Mouse (Mus musculus) liver, embryonic 14.5 days (tissue): ENCODE results near the gene Ilf2. TPM values are rescaled to one million over a fixed set of nuclear protein-coding genes. Genes with fewer than 3 reads are reported as not detected.

ENCODE experiments used
- ATAC-seq: fragments of 200-750 bp; cut with Nextera tagmentation; 2 replicates; pipeline ENCODE4 v1.8.0; 2017; ENCODE audit warnings: moderate number of reproducible peaks, mild to moderate bottlenecking, moderate library complexity; ENCODE audit not compliant: insufficient read depth
- DNase-seq, 3 experiments: peaks; one replicate each; pipeline ENCODE4 v3.0.0-alpha.2; 2012 to 2013; ENCODE audit warnings: low read depth in 3 of 3, low spot score in 3 of 3
- H3K27ac ChIP-seq: fragments of 300-500 bp; sonication (generic); 2 replicates; pipeline ENCODE4 v1.5.1; 2014; ENCODE audit warnings: moderate library complexity, mild to moderate bottlenecking, control low read depth, inconsistent platforms
- H3K27me3 ChIP-seq: fragments of 300-500 bp; sonication (generic); 2 replicates; pipeline ENCODE4 v1.6.1; 2014; ENCODE audit warnings: mild to moderate bottlenecking, low read length, moderate library complexity; ENCODE audit not compliant: control insufficient read depth, insufficient read depth
- H3K36me3 ChIP-seq: fragments of 300-500 bp; sonication (generic); replicated peaks from 2 replicates; pipeline ENCODE4 v1.6.1; 2014; ENCODE audit warnings: low read depth; ENCODE audit not compliant: control insufficient read depth, insufficient read depth
- H3K4me1 ChIP-seq, 2 experiments: fragments of 200-500 bp in 1 of 2; fragments of 300-500 bp in 1 of 2; sonication (generic) in 1 of 2; replicated peaks; 2 replicates each; pipeline ENCODE4 v1.6.1; 2012 to 2014; ENCODE audit warnings: antibody characterized with exemption in 1 of 2, inconsistent platforms in 1 of 2, low read length in 1 of 2; ENCODE audit not compliant: control insufficient read depth in 2 of 2, insufficient read depth in 2 of 2
- H3K4me2 ChIP-seq: fragments of 300-500 bp; sonication (generic); 2 replicates; pipeline ENCODE4 v1.6.1; 2014; ENCODE audit warnings: low read depth, mild to moderate bottlenecking, control low read depth, moderate library complexity
- H3K4me3 ChIP-seq, 2 experiments: fragments of 200-500 bp in 1 of 2; fragments of 300-500 bp in 1 of 2; sonication (generic) in 1 of 2; 2 replicates each; pipeline ENCODE4 v1.5.1; 2012 to 2014; ENCODE audit warnings: low read depth in 2 of 2, low read length in 2 of 2, mild to moderate bottlenecking in 2 of 2, control low read depth in 1 of 2, inconsistent platforms in 1 of 2, moderate library complexity in 1 of 2; ENCODE audit not compliant: insufficient read depth in 1 of 2
- H3K9ac ChIP-seq: fragments of 300-500 bp; sonication (generic); replicated peaks from 2 replicates; pipeline ENCODE4 v1.6.1; 2014; ENCODE audit warnings: mild to moderate bottlenecking, control low read depth, moderate library complexity
- H3K9me3 ChIP-seq: fragments of 300-500 bp; sonication (generic); 2 replicates; pipeline ENCODE4 v1.6.1; 2016; ENCODE audit warnings: low read length, mixed read lengths; ENCODE audit not compliant: control insufficient read depth
- CTCF ChIP-seq: IDR thresholded peaks from 2 replicates; pipeline ENCODE4 v1.5.1; 2016; ENCODE audit warnings: antibody characterized with exemption, low read depth, control low read depth
- EP300 ChIP-seq: IDR thresholded peaks from 2 replicates; pipeline ENCODE4 v1.6.1; 2016; ENCODE audit warnings: antibody characterized with exemption, low read depth
- WGBS: fragments of 180-500 bp; shearing (Covaris S2); extraction: QIAGEN DNeasy Blood & Tissue Kit; methylation state at CpG from one replicate; pipeline ENCODE4 v1.1.7; 2014; ENCODE audit not compliant: insufficient replicate concordance; 5-methylcytosine and 5-hydroxymethylcytosine counted together
- polyA plus RNA-seq, 2 experiments: library from polyadenylated mRNA; depleted of rRNA in 1 of 2; stranded (reverse) in 1 of 2; unstranded in 1 of 2; fragments of >200 nt; fragmentation: Nextera tagmentation in 1 of 2; extraction: Ambion mirVana in 1 of 2; gene quantifications; 2 replicates each; pipeline versions ENCODE4 v1.2.1 to v1.2.3; 2012 to 2014

Ilf2 gene
- polyA plus RNA-seq, 2 experiments: 34.5 to 46.5 TPM

DNA sequence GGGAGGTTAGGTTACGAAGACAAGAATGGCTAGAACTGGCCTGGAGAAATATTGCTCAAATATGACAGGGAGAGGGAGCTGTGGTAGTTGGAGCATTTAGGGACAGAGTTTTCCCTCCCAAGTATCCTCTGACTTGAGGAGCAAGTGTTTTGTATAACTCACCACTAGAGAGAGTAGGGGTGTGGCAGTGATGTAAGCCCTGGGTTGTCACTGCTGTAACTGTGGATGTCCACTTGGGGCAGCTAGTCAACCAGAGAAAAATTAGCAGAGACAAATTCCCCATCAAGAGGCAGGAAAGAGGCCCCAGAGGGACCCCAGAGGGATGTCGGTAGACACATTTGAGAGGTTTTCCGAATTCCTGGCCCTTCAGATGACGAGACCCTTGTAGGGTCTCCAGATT lies 49.5 kb downstream of the Ilf2 start:
- TF ChIP-seq CTCF: peak; percentile 72
- TF ChIP-seq EP300: no peak
- H3K4me3 ChIP-seq: no peak overlapping the region
- H3K36me3 ChIP-seq: no peaks in the 10 kb centered on the region
- WGBS: 43% methylated on average over 4 of the region's 4 CpGs
- H3K27ac ChIP-seq: no peak overlapping the region
- DNase-seq (peak in 2 of 3 experiments; percentile 37 to 39), ATAC-seq (no peak)
- H3K4me2 ChIP-seq: no peak overlapping the region
- no peaks in the 10 kb centered on the region for H3K4me1 ChIP-seq
- no peak overlapping the region for H3K9ac ChIP-seq
- no peaks in the 10 kb centered on the region for H3K9me3 ChIP-seq
- no peaks in the 10 kb centered on the region for H3K27me3 ChIP-seq

GRCm38 (mm10) chr3:90526076-90526475 lies 50.1 kb downstream of the Ilf2 start:
- no peaks in the 10 kb centered on the region for H3K9me3 ChIP-seq
- no peak overlapping the region for H3K4me3 ChIP-seq
- DNase-seq (no peak), ATAC-seq (no peak)
- WGBS: 57% methylated on average over 2 of the region's 2 CpGs
- no peak overlapping the region for H3K27ac ChIP-seq
- TF ChIP-seq EP300: no peak
- TF ChIP-seq CTCF: no peak
- no peaks in the 10 kb centered on the region for H3K27me3 ChIP-seq
- no peaks in the 10 kb centered on the region for H3K36me3 ChIP-seq
- H3K4me2 ChIP-seq: no peak overlapping the region
- H3K9ac ChIP-seq: no peak overlapping the region
- H3K4me1 ChIP-seq: no peaks in the 10 kb centered on the region

GRCm38 (mm10) chr3:90526580-90526979 lies 50.7 kb downstream of the Ilf2 start, which contains the start of gene S100a14:
S100a14 (plus strand) TSS chr3:90526856.
- H3K4me1 ChIP-seq: no peaks in the 10 kb centered on the region
- no peaks in the 10 kb centered on the region for H3K36me3 ChIP-seq
- no peaks in the 10 kb centered on the region for H3K27me3 ChIP-seq
- ATAC-seq: no peak
- TF ChIP-seq CTCF (no peak), EP300 (no peak)
- H3K27ac ChIP-seq: no peak within 1 kb of the TSS
- DNase-seq: no peak
- H3K9ac ChIP-seq: no peak within 1 kb of the TSS
- H3K4me3 ChIP-seq: no peak within 1 kb of the TSS
- no peaks in the 10 kb centered on the region for H3K9me3 ChIP-seq
- 40% methylated on average over 5 of the region's 5 CpGs for WGBS
- H3K4me2 ChIP-seq: no peak within 1 kb of the TSS

DNA sequence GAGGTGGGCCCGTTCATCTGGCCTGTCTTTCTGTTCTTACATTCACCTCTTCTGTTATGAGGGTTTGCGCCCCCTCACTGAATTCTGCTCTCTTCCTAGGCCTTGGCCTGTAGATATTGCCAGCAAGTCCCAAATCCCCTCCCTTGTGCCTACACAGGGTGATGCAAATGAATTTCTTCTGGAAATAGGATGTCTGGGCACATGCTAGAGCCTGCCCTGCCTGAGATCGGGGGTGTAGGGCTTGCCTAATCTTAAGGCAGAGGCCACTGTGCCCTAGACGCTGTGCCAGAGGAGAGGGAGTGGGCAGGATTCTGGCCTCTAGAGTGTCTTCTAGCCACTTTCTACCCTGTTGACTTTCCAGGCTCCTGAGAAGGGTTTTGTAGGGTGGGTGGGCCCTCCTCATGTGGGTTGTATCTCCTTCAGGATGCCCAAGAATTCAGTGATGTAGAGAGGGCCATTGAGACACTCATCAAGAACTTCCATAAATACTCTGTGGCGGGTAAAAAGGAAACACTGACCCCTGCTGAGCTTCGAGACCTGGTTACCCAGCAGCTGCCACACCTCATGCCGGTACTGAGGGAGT lies 51.5 kb downstream of the Ilf2 start:
- H3K36me3 ChIP-seq: no peaks in the 10 kb centered on the region
- H3K4me1 ChIP-seq: no peaks in the 10 kb centered on the region
- no peak overlapping the region for H3K9ac ChIP-seq
- no peaks in the 10 kb centered on the region for H3K9me3 ChIP-seq
- no peak overlapping the region for H3K4me3 ChIP-seq
- H3K27ac ChIP-seq: no peak overlapping the region
- WGBS: 56% methylated on average over 7 of the region's 7 CpGs
- TF ChIP-seq CTCF (no peak), EP300 (no peak)
- DNase-seq: no peak
- H3K4me2 ChIP-seq: no peak overlapping the region
- ATAC-seq: no peak
- H3K27me3 ChIP-seq: no peaks in the 10 kb centered on the region

GRCm38 (mm10) chr3:90531713-90532112 lies 55.8 kb downstream of the Ilf2 start:
- Histone ChIP-seq H3K27ac (no peak overlapping the region), H3K4me2 (no peak overlapping the region), H3K36me3 (no peaks in the 10 kb centered on the region), H3K4me3 (no peak overlapping the region), H3K9ac (no peak overlapping the region), H3K4me1 (no peaks in the 10 kb centered on the region), H3K27me3 (no peaks in the 10 kb centered on the region), H3K9me3 (no peaks in the 10 kb centered on the region)
- TF ChIP-seq CTCF (no peak), EP300 (no peak)
- 54% methylated on average over 5 of the region's 5 CpGs for WGBS
- DNase-seq (no peak), ATAC-seq (no peak)
